Mouse (Mus musculus) B cell, adult (primary cell): ENCODE results near the gene Gtf3c5. TPM values are rescaled to one million over a fixed set of nuclear protein-coding genes. Genes with fewer than 3 reads are reported as not detected.

Experiments
- total RNA-seq: library from RNA; stranded (reverse); gene quantifications from 4 replicates; pipeline ENCODE4 v1.2.4, GENCODE M21; 2023; ENCODE audit not compliant: inconsistent age

Gene Gtf3c5
- total RNA-seq, result 25.5 to 30.6 TPM (median 29.3 TPM) in 4 replicates

DNA sequence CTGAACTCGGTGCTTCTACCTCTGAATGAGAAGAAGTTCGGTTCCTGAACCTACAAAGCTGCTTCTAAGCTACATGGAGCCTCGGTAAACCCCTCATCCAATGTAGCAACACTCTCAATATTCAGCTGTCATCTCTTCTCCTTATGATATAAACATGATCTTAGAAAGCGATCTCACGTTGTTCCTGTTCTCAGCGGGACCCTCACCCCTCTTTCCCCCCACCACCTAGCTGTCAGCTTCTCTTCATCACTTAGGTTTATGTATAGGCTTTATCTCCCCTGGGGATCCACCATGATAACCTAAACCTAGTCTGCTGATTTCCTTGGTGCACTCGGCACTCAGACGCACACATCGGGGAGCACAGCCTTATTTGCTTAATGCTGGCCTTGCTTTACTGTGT, at the start of gene Gtf3c5:
Gtf3c5 (minus strand) TSS at position 101 of the 400 bp plus-strand sequence.

DNA sequence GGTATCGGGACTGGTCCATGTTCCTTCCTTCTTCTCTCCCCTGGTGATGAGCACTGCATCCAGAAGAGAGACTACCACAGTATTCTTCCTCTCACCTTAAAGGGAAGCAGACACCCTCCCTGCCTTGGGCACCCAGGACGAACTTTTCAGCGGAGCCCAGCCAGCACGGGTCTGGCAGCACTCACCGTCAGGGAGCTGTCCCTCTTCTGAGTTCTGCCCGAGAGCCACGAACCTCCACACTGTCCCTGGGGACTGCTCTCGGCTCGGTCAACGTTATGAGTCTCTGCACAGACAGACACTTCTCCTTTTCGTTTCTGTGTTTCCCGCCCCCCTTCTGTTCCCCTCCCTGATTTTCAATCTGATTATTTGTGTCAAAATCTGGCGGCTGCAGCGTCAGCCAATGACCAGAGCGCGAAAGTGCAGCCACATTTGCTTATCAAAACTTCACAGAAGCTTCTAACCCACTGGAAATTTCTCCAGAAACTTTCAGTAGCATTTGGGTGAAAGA, 38.2 kb upstream of the Gtf3c5 start, which contains the start of gene Gfi1b:
Gfi1b (minus strand) TSS at position 319 of the 508 bp plus-strand sequence.

GRCm38 (mm10) chr2:28563303-28563702, 20.2 kb downstream of the Gtf3c5 start, which contains the start of gene Cel:
Cel (minus strand) TSS chr2:28563403.

Other genes starting within 250 kb of the Gtf3c5 start
- 0.67 TPM in 1 of 4 replicates, not detected in the others for gene Ppp1r26, start 137.0 kb downstream of the Gtf3c5 start, total RNA-seq
- not detected in 4 replicates for gene 1700007K13Rik, start 117.4 kb downstream of the Gtf3c5 start, total RNA-seq
- gene Mrps2, start 115.7 kb downstream of the Gtf3c5 start, total RNA-seq, result 21.4 to 23.5 TPM (median 22.5 TPM) in 4 replicates
- 0.71 TPM in 1 of 4 replicates, not detected in the others for gene Gbgt1, start 86.9 kb downstream of the Gtf3c5 start, total RNA-seq
- not detected in 4 replicates for gene Gm10134, start 77.7 kb downstream of the Gtf3c5 start, total RNA-seq
- 131 to 160 TPM (median 147 TPM) in 4 replicates for gene Ralgds, start 70.6 kb downstream of the Gtf3c5 start, total RNA-seq
- 0.24 to 1.7 TPM (median 0.90 TPM) in 3 of 4 replicates, not detected in the other for gene Cel, start 20.3 kb downstream of the Gtf3c5 start, total RNA-seq
- 0.30 TPM in 1 of 4 replicates, not detected in the others for gene Gfi1b, start 38.2 kb upstream of the Gtf3c5 start, total RNA-seq
- 44.6 to 53.3 TPM (median 48.0 TPM) in 4 replicates for gene Tsc1, start 57.5 kb upstream of the Gtf3c5 start, total RNA-seq
- gene Spaca9, start 116.0 kb upstream of the Gtf3c5 start, total RNA-seq, result 1.4 to 3.9 TPM (median 2.1 TPM) in 3 of 4 replicates, not detected in the other
- gene Ak8, start 116.4 kb upstream of the Gtf3c5 start, total RNA-seq, result 0.60 to 1.7 TPM (median 1.3 TPM) in 4 replicates